Mouse (Mus musculus) megakaryocyte, embryonic 14.5 days (primary cell): ENCODE measurements around the gene Prm2.
"Not testable (repeated sequence)": the region's sequence is repeated elsewhere in the genome, so short reads cannot be mapped to it uniquely, and the experiment has no call there.

Experiments used
- FLI1 ChIP-seq: IDR thresholded peaks from 2 replicates; pipeline ENCODE4 v1.6.1; 2012; ENCODE audit warnings: low read length, inconsistent platforms, mixed read lengths
- GATA1 ChIP-seq: IDR thresholded peaks from 3 replicates; pipeline ENCODE4 v1.6.1; 2012; ENCODE audit warnings: mixed read lengths, low read length, inconsistent platforms, borderline replicate concordance

DNA sequence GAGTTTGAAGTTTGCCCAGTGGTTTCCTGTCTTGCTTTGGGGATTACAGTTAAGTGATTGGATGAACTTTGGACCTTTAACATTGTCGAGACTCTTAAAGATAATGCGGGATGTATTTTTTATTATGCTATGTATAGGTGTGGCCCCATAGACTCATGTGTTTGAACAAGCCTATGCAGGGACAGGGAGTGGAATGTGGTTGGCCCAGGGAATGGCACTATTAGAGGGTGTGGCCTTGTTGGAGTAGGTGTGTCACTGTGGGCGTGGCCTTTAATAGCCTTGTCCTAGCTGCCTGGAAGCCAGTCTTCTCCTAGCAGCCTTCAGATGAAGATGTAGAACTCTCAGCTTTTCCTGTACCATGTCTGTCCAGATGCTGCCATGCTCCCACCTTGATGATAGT, 6.5 kb upstream of the Prm2 start:
- not testable (repeated sequence) for TF ChIP-seq GATA1, FLI1
